Mouse (Mus musculus) lung, postnatal 25 days (tissue): ENCODE data around the gene Gm5799.
"Not testable (repeated sequence)": the region's sequence is repeated elsewhere in the genome, so short reads cannot be mapped to it uniquely, and the experiment has no call there.

Experiments
- DNase-seq: peaks from one replicate; pipeline ENCODE4 v3.0.0; 2022; ENCODE audit warnings: low spot score

The Gm5799 gene

DNA sequence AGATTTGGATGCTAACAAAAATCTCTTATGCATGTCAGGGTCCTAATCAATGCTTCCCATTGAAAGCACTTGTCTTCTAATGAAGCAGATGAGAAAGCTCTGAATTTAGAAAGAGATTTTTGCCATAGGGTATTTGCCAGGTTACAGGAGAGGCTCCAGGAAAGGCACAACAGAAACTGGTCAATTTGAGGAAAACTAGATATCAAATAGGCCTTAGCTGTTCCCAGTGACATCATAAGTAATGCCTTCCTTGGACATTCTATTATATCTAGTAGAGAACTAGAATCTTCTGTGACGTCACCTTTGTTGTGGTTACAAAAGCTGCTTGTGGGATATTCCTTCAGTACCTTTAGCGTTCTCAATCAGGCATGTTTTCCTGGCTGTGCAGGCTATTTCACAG is at the start of gene Gm5799:
TSS of gene Gm5799 (plus strand) at position 301 of the 400 bp plus-strand sequence.
- not testable (repeated sequence) for DNase-seq

GRCm38 (mm10) chr14:43531052-43532010 is 12.0 kb upstream of the Gm5799 start:
- not testable (repeated sequence) for DNase-seq

GRCm38 (mm10) chr14:43532011-43532383 is 11.4 kb upstream of the Gm5799 start:
- not testable (repeated sequence) for DNase-seq

- not testable (repeated sequence) for DNase-seq
Measured at GRCm38 (mm10) chr14:43532387-43532786, 11.0 kb upstream of the Gm5799 start.

DNA sequence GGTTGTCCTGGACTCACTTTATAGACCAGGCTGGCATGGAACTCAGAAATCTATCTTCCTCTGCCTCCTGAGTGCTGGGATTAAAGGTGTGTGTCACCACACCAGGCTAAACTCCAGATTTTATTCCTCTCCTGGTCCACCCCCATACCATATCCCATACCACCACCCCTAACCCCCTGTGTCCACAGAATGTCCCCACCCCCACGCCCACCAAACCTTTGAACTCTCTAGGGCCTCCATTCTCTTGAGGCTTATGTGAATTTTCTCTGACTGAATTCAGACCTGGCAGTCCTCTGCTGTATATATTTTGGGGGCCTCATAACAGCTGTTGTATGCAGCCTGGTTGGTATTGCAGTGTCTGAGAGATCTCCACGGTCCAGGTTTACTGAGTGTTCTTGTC is 5.2 kb upstream of the Gm5799 start:
- not testable (repeated sequence) for DNase-seq

DNA sequence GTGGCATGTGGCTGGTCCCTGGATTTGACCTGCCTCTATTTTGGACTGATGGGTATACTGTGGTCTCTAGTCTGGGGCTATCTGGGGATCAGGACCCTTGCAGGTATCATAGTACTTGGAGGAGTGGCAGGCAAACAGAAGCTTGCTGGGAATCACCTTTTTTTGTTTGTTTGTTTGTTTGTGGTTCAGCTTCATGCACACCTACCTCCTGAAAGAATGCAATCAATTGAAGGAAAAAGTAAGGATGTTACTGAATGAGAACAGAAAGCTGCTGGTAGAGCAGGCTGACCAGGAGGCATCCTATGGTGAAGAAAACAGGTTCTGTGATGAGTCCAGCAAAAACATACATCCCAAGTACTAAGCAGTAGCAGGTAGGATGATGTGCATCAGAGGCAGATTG is 2.9 kb downstream of the Gm5799 start:
- DNase-seq, result not testable (repeated sequence)

DNA sequence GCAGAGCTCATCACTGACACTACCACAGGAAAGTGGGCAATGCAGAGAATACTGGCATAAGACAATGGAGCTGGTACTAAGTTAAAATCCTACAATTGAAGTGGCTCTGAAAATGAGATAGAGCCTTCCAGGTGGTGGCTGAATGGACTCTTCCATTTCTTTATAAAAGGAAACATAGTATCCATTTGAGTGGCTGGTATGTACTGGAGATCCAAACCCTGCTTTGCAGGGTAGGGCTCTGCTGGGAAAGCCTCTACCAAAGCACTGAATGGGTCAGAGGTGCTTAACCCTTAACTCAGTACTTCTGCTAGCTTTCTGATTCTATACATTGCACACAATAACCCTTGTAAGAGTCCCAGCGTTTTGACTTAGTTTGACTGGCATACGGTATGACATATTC is 8.9 kb downstream of the Gm5799 start:
- DNase-seq, result not testable (repeated sequence)

GRCm38 (mm10) chr14:43577969-43578368 is 34.6 kb downstream of the Gm5799 start:
- DNase-seq, result not testable (repeated sequence)

DNA sequence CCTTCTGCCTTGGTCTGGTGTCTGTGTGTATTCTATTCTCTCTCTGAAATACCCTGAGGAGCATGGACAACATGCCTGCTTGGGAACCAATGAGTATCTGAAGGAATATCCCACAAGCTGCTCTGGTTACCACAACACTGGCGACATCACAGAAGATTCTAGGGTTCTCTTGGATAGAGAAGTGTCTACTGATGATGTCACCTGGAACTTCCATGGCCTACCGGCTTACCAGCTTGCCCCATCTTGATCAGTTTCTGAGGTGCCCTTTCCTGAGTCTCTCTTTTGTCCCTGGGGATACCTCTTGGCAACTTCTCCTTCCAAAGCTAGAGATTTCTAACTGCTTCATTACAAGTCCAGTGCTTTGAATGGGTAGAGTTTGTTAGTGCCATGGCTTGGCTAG is 35.7 kb downstream of the Gm5799 start, which contains the start of gene Gm17654:
TSS of gene Gm17654 (minus strand) at position 101 of the 400 bp plus-strand sequence.
- DNase-seq, result not testable (repeated sequence)
